Mouse (Mus musculus) CH12.LX (cell line): ENCODE measurements at regions not wholly inside any gene's neighbourhood (a gene's known extent, or its start where the extent isn't known, plus 50 kb on each side); places are given as distances from the start of the nearest gene placed in this dataset.

ENCODE experiments used
- DNase-seq: peaks from one replicate; pipeline ENCODE4 v3.0.0-alpha.2; 2013; ENCODE audit errors: extremely low read depth
- H3K27ac ChIP-seq: 2 replicates; pipeline ENCODE4 v1.5.1; 2012; ENCODE audit warnings: low read depth, mild to moderate bottlenecking, control low read depth, moderate library complexity; ENCODE audit not compliant: insufficient read depth
- H3K27me3 ChIP-seq: replicated peaks from 2 replicates; pipeline ENCODE3; 2012; ENCODE audit warnings: inconsistent platforms
- H3K36me3 ChIP-seq, 2 experiments: replicated peaks in 1 of 2; 2 replicates each; pipeline versions ENCODE3 to v1.6.1; 2012; ENCODE audit warnings: inconsistent platforms in 1 of 2, low read length in 1 of 2, mild to moderate bottlenecking in 1 of 2, mixed read lengths in 1 of 2, moderate library complexity in 1 of 2; ENCODE audit not compliant: control insufficient read depth in 1 of 2, insufficient read depth in 1 of 2
- H3K4me1 ChIP-seq, 2 experiments: 2 replicates each; pipeline ENCODE4 v1.6.1; 2012; ENCODE audit warnings: inconsistent platforms in 1 of 2, moderate library complexity in 1 of 2; ENCODE audit not compliant: insufficient read depth in 2 of 2, control insufficient read depth in 1 of 2
- H3K4me2 ChIP-seq: 2 replicates; pipeline ENCODE4 v1.6.1; 2012; ENCODE audit warnings: low read depth, mild to moderate bottlenecking, control low read depth; ENCODE audit not compliant: poor library complexity, insufficient read depth, severe bottlenecking
- H3K4me3 ChIP-seq, 3 experiments: fragments of 150-350 bp in 1 of 3; sonication (generic) in 1 of 3; replicated peaks in 1 of 3; 2 replicates each; pipeline versions ENCODE3 to v1.5.1; 2011 to 2012; ENCODE audit warnings: low read depth in 2 of 3, low read length in 2 of 3, mild to moderate bottlenecking in 2 of 3, moderate library complexity in 2 of 3, control low read depth in 1 of 3, improper control_type of control experiment in 1 of 3, inconsistent platforms in 1 of 3, mixed read lengths in 1 of 3; ENCODE audit not compliant: poor library complexity in 1 of 3
- H3K79me2 ChIP-seq: replicated peaks from 2 replicates; pipeline ENCODE4 v1.6.1; 2012; ENCODE audit warnings: mild to moderate bottlenecking, moderate library complexity; ENCODE audit not compliant: control insufficient read depth, poor library complexity, insufficient read depth, severe bottlenecking; ENCODE audit errors: extremely low read depth
- H3K9ac ChIP-seq: 2 replicates; pipeline ENCODE4 v1.6.1; 2012; ENCODE audit warnings: low read depth, mild to moderate bottlenecking, control low read depth, moderate library complexity; ENCODE audit not compliant: insufficient read depth
- H3K9me3 ChIP-seq: replicated peaks from 2 replicates; pipeline ENCODE3; 2012; ENCODE audit warnings: low read length, inconsistent platforms, mixed read lengths
- BHLHE40 ChIP-seq: IDR thresholded peaks from 2 replicates; pipeline ENCODE4 v1.6.1; 2011; ENCODE audit warnings: mild to moderate bottlenecking, low read depth, low read length, improper control_type of control experiment
- CHD1 ChIP-seq: IDR thresholded peaks from 2 replicates; pipeline ENCODE4 v1.6.1; 2012; ENCODE audit warnings: low read depth, low read length, improper control_type of control experiment, inconsistent platforms
- CHD2 ChIP-seq: IDR thresholded peaks from 2 replicates; pipeline ENCODE4 v1.6.1; 2011; ENCODE audit warnings: low read length, improper control_type of control experiment
- CTCF ChIP-seq, 2 experiments: IDR thresholded peaks in 1 of 2; conservative IDR thresholded peaks in 1 of 2; 2 replicates each; pipeline ENCODE4 v1.5.1; 2011 to 2012; ENCODE audit warnings: low read depth in 2 of 2, low read length in 2 of 2, improper control_type of control experiment in 1 of 2, inconsistent platforms in 1 of 2, mild to moderate bottlenecking in 1 of 2, moderate library complexity in 1 of 2
- E2F4 ChIP-seq: IDR thresholded peaks from 2 replicates; pipeline ENCODE4 v1.6.1; 2011; ENCODE audit warnings: low read depth, low read length, improper control_type of control experiment; ENCODE audit not compliant: insufficient replicate concordance
- ELF1 ChIP-seq: IDR thresholded peaks from 2 replicates; pipeline ENCODE4 v1.6.1; 2014; ENCODE audit warnings: low read depth, mild to moderate bottlenecking, inconsistent platforms, low read length, improper control_type of control experiment
- EP300 ChIP-seq: IDR thresholded peaks from 2 replicates; pipeline ENCODE4 v1.6.1; 2011; ENCODE audit warnings: low read length, improper control_type of control experiment
- ETS1 ChIP-seq: conservative IDR thresholded peaks from 2 replicates; pipeline ENCODE4 v1.6.1; 2012; ENCODE audit warnings: low read depth, mild to moderate bottlenecking, inconsistent platforms, low read length, improper control_type of control experiment, moderate library complexity
- GABPA ChIP-seq: IDR thresholded peaks from 2 replicates; pipeline ENCODE4 v1.6.1; 2012; ENCODE audit warnings: low read depth, low read length, improper control_type of control experiment, inconsistent platforms; ENCODE audit not compliant: insufficient replicate concordance
- JUN ChIP-seq: IDR thresholded peaks from 2 replicates; pipeline ENCODE4 v1.6.1; 2011; ENCODE audit warnings: low read depth, mild to moderate bottlenecking, low read length, improper control_type of control experiment, moderate library complexity; ENCODE audit not compliant: insufficient read depth
- JUND ChIP-seq: conservative IDR thresholded peaks from 2 replicates; pipeline ENCODE4 v1.6.1; 2011; ENCODE audit warnings: low read depth, low read length, improper control_type of control experiment
- MAZ ChIP-seq: IDR thresholded peaks from 2 replicates; pipeline ENCODE4 v1.6.1; 2012; ENCODE audit warnings: low read depth, mild to moderate bottlenecking, inconsistent platforms, low read length, improper control_type of control experiment, moderate library complexity
- MXI1 ChIP-seq: IDR thresholded peaks from 2 replicates; pipeline ENCODE4 v1.6.1; 2011; ENCODE audit warnings: mild to moderate bottlenecking, low read depth, low read length, improper control_type of control experiment
- MYC ChIP-seq: IDR thresholded peaks from 2 replicates; pipeline ENCODE4 v1.6.1; 2011; ENCODE audit warnings: low read depth, mild to moderate bottlenecking, improper control_type of control experiment, low read length
- NELFE ChIP-seq: IDR thresholded peaks from 2 replicates; pipeline ENCODE4 v1.6.1; 2011; ENCODE audit warnings: low read depth, low read length, improper control_type of control experiment
- PAX5 ChIP-seq: IDR thresholded peaks from 2 replicates; pipeline ENCODE4 v1.6.1; 2012; ENCODE audit warnings: low read length, inconsistent platforms, mixed read lengths
- POLR2A ChIP-seq: IDR thresholded peaks from 2 replicates; pipeline ENCODE4 v1.6.1; 2011; ENCODE audit warnings: low read depth, mild to moderate bottlenecking, improper control_type of control experiment, low read length
- RAD21 ChIP-seq: IDR thresholded peaks from 2 replicates; pipeline ENCODE4 v1.6.1; 2011; ENCODE audit warnings: low read depth, mild to moderate bottlenecking, low read length, improper control_type of control experiment, moderate library complexity
- RCOR1 ChIP-seq: conservative IDR thresholded peaks from 2 replicates; pipeline ENCODE4 v1.6.1; 2012; ENCODE audit warnings: low read depth, mild to moderate bottlenecking, inconsistent platforms, low read length, improper control_type of control experiment
- SIN3A ChIP-seq: IDR thresholded peaks from 2 replicates; pipeline ENCODE4 v1.6.1; 2012; ENCODE audit warnings: low read length, improper control_type of control experiment, inconsistent platforms
- TBP ChIP-seq: conservative IDR thresholded peaks from 2 replicates; pipeline ENCODE4 v1.6.1; 2011; ENCODE audit warnings: low read depth, low read length, improper control_type of control experiment
- TCF12 ChIP-seq: IDR thresholded peaks from 2 replicates; pipeline ENCODE4 v1.6.1; 2014; ENCODE audit warnings: low read depth, mild to moderate bottlenecking, inconsistent platforms, low read length, improper control_type of control experiment
- UBTF ChIP-seq: IDR thresholded peaks from 2 replicates; pipeline ENCODE4 v1.6.1; 2012; ENCODE audit warnings: low read depth, mild to moderate bottlenecking, inconsistent platforms, low read length, improper control_type of control experiment, moderate library complexity
- ZC3H11A ChIP-seq: IDR thresholded peaks from 2 replicates; pipeline ENCODE4 v1.6.1; 2012; ENCODE audit warnings: low read depth, mild to moderate bottlenecking, inconsistent platforms, low read length, improper control_type of control experiment
- ZKSCAN1 ChIP-seq: IDR thresholded peaks from 2 replicates; pipeline ENCODE4 v1.6.1; 2012; ENCODE audit warnings: low read depth, inconsistent platforms, low read length, improper control_type of control experiment, borderline replicate concordance
- ZNF384 ChIP-seq: IDR thresholded peaks from 2 replicates; pipeline ENCODE4 v1.6.1; 2012; ENCODE audit warnings: low read depth, low read length, improper control_type of control experiment, inconsistent platforms
- dilution Hi-C: fragments of 300-500 bp; cut with MboI; formaldehyde crosslinking; loops from 2 replicates; pipeline ENCODE4 v1.14.3; 2020; ENCODE audit warnings: low sequenced_read_pairs; ENCODE audit not compliant: extremely low pct_unique_long_range_greater_than_20kb, extremely low pct_ligation_motif_present
- in situ Hi-C: fragments of 300-500 bp; cut with MboI; formaldehyde crosslinking; loops from 3 replicates; pipeline ENCODE4 v1.14.3; 2019; ENCODE audit warnings: low sequenced_read_pairs, low pct_ligation_motif_present, low pct_unique_long_range_greater_than_20kb, mixed read lengths

- no peaks in the 10 kb centered on the region for H3K36me3 ChIP-seq
- dilution Hi-C loops, result no loop called here
- H3K79me2 ChIP-seq, result no peaks in the 10 kb centered on the region
- H3K9me3 ChIP-seq, result no peaks in the 10 kb centered on the region
- H3K4me1 ChIP-seq, result 0 out of 4 replicates have a peak, but pooled peaks cover 0 to 2% of the 10 kb centered on the region in 2 experiments
- H3K4me3 ChIP-seq, result no peak overlapping the region
- TF ChIP-seq EP300 (no peak), UBTF (no peak), CTCF (conservative IDR thresholded peaks at IDR 0.05 in 1 of 2, IDR thresholded peaks at IDR 0.05 in 1 of 2; ENCODE audit: low read depth in 2 of 2, low read length in 2 of 2) (no peak), JUN (no peak), POLR2A (no peak), GABPA (no peak), NELFE (no peak), TCF12 (no peak), ETS1 (no peak), RCOR1 (no peak), ZC3H11A (no peak), ELF1 (no peak), JUND (no peak), TBP (no peak)
- H3K27ac ChIP-seq, result no peak overlapping the region
- no peaks in the 10 kb centered on the region for H3K27me3 ChIP-seq
- H3K9ac ChIP-seq, result no peak overlapping the region
- DNase-seq, result no peak
- no peak overlapping the region for H3K4me2 ChIP-seq
- in situ Hi-C loops, result no loop called here
Observed at GRCm38 (mm10) chr3:103415051-103415695, 136.1 kb downstream of the Trim33 start.

GRCm38 (mm10) chr3:103416296-103416695 is 137.2 kb downstream of the Trim33 start:
- Histone ChIP-seq H3K9ac (no peak overlapping the region), H3K4me2 (no peak overlapping the region), H3K4me1 (0 out of 4 replicates have a peak, but pooled peaks cover 0 to 2% of the 10 kb centered on the region in 2 experiments), H3K36me3 (no peaks in the 10 kb centered on the region), H3K9me3 (no peaks in the 10 kb centered on the region), H3K27me3 (no peaks in the 10 kb centered on the region), H3K4me3 (no peak overlapping the region), H3K79me2 (no peaks in the 10 kb centered on the region), H3K27ac (no peak overlapping the region)
- dilution Hi-C loops (no loop called here), in situ Hi-C loops (no loop called here)
- DNase-seq, result no peak
- TF ChIP-seq ZKSCAN1, result no peak
- no peak for TF ChIP-seq NELFE
- TF ChIP-seq CHD2, result no peak
- no peak for TF ChIP-seq MYC
- no peak for TF ChIP-seq E2F4
- no peak for TF ChIP-seq MAZ
- no peak for TF ChIP-seq SIN3A
- TF ChIP-seq RAD21, result no peak
- no peak for TF ChIP-seq PAX5
- TF ChIP-seq CHD1, result no peak
- no peak for TF ChIP-seq UBTF
- no peak for TF ChIP-seq MXI1
- no peak for TF ChIP-seq ZNF384
- no peak for TF ChIP-seq BHLHE40
